Mouse (Mus musculus) cerebellum, postnatal 14 days (tissue): ENCODE data around the gene Pten.
A peak's percentile ranks its signal among the peaks of the same experiment; 100 is the strongest.
"Not testable (repeated sequence)": the region's sequence is repeated elsewhere in the genome, so short reads cannot be mapped to it uniquely, and the experiment has no call there.

Source experiments
- DNase-seq, 2 experiments: peaks; one replicate each; pipeline ENCODE4 v3.0.0; 2021; ENCODE audit warnings: mixed read lengths in 2 of 2

The Pten gene

GRCm38 (mm10) chr19:32818759-32819158 lies 61.5 kb downstream of the Pten start:
- no peak for DNase-seq

- DNase-seq: not testable (repeated sequence)
These were observed 65.7 kb downstream of the Pten start for GRCm38 (mm10) chr19:32822959-32823358.

GRCm38 (mm10) chr19:32826616-32827015 lies 69.3 kb downstream of the Pten start:
- no peak for DNase-seq

- no peak for DNase-seq
These were observed 72.6 kb downstream of the Pten start for GRCm38 (mm10) chr19:32829871-32830270.

GRCm38 (mm10) chr19:32831286-32831685 lies 74.0 kb downstream of the Pten start:
- DNase-seq: peak; percentile 20 to 32

GRCm38 (mm10) chr19:32840491-32840890 lies 83.2 kb downstream of the Pten start:
- no peak for DNase-seq

- DNase-seq: no peak
These were observed 87.2 kb downstream of the Pten start for GRCm38 (mm10) chr19:32844486-32844885.

- no peak for DNase-seq
These were observed 90.7 kb downstream of the Pten start for GRCm38 (mm10) chr19:32848041-32848440.

GRCm38 (mm10) chr19:32852306-32852705 lies 95.0 kb downstream of the Pten start:
- no peak for DNase-seq

GRCm38 (mm10) chr19:32861675-32862575 lies 104.6 kb downstream of the Pten start:
- no peak for DNase-seq

- DNase-seq: no peak
These were observed 109.5 kb downstream of the Pten start for GRCm38 (mm10) chr19:32866765-32867164.

GRCm38 (mm10) chr19:32867181-32867897 lies 110.0 kb downstream of the Pten start:
- no peak for DNase-seq

GRCm38 (mm10) chr19:32868560-32868959 lies 111.3 kb downstream of the Pten start:
- no peak for DNase-seq

- no peak for DNase-seq
These were observed 111.9 kb downstream of the Pten start for GRCm38 (mm10) chr19:32869053-32869680.

- no peak for DNase-seq
These were observed 116.8 kb downstream of the Pten start for GRCm38 (mm10) chr19:32873904-32874637.
